Mouse (Mus musculus) midbrain, embryonic 15.5 days (tissue): ENCODE data around the gene 4930432M17Rik. TPM values are rescaled to one million over a fixed set of nuclear protein-coding genes. Genes with fewer than 3 reads are reported as not detected.
A peak's percentile ranks its signal among the peaks of the same experiment; 100 is the strongest.

Experiments used
- ATAC-seq: fragments of 200-750 bp; cut with Nextera tagmentation; replicated peaks from 2 replicates; pipeline ENCODE4 v1.8.0; 2017; ENCODE audit warnings: moderate TSS enrichment
- H3K27ac ChIP-seq: fragments of 300-500 bp; sonication (generic); 2 replicates; pipeline ENCODE4 v1.5.1; 2015; ENCODE audit warnings: mild to moderate bottlenecking, inconsistent platforms
- H3K27me3 ChIP-seq: fragments of 300-500 bp; sonication (generic); replicated peaks from 2 replicates; pipeline ENCODE4 v1.6.1; 2015; ENCODE audit warnings: inconsistent platforms
- H3K36me3 ChIP-seq: fragments of 300-500 bp; sonication (generic); replicated peaks from 2 replicates; pipeline ENCODE4 v1.6.1; 2015; ENCODE audit warnings: inconsistent platforms
- H3K4me1 ChIP-seq: fragments of 300-500 bp; sonication (generic); 2 replicates; pipeline ENCODE4 v1.6.1; 2015; ENCODE audit warnings: inconsistent platforms
- H3K4me2 ChIP-seq: fragments of 300-500 bp; sonication (generic); 2 replicates; pipeline ENCODE4 v1.6.1; 2015; ENCODE audit warnings: inconsistent platforms, mild to moderate bottlenecking, moderate library complexity
- H3K4me3 ChIP-seq: fragments of 300-500 bp; sonication (generic); 2 replicates; pipeline ENCODE4 v1.5.1; 2015; ENCODE audit warnings: mild to moderate bottlenecking, inconsistent platforms
- H3K9ac ChIP-seq: fragments of 300-500 bp; sonication (generic); 2 replicates; pipeline ENCODE4 v1.6.1; 2015; ENCODE audit warnings: mild to moderate bottlenecking, inconsistent platforms
- H3K9me3 ChIP-seq: fragments of 300-500 bp; sonication (generic); 2 replicates; pipeline ENCODE4 v1.6.1; 2016; ENCODE audit warnings: inconsistent platforms
- WGBS: fragments of 180-500 bp; shearing (Covaris S2); methylation state at CpG from one replicate; pipeline ENCODE4 v1.1.7; 2015; ENCODE audit warnings: mixed read lengths; 5-methylcytosine and 5-hydroxymethylcytosine counted together
- polyA plus RNA-seq: library from polyadenylated mRNA; unstranded; fragments of >200 nt; fragmentation: Nextera tagmentation; extraction: Ambion mirVana; gene quantifications from 2 replicates; pipeline ENCODE4 v1.2.1, GENCODE M21; 2015

The 4930432M17Rik gene
- polyA plus RNA-seq, 1 experiment from 2014 or later, result not detected

GRCm38 (mm10) chr3:121682439-121683411 is 12.2 kb downstream of the 4930432M17Rik start:
- no peaks in the 10 kb centered on the region for H3K27me3 ChIP-seq
- WGBS, result 90% methylated on average over 10 of the region's 10 CpGs
- no peak overlapping the region for H3K9ac ChIP-seq
- H3K27ac ChIP-seq, result no peak overlapping the region
- ATAC-seq, result no peak
- no peaks in the 10 kb centered on the region for H3K9me3 ChIP-seq
- H3K4me2 ChIP-seq, result no peak overlapping the region
- H3K36me3 ChIP-seq, result no peaks in the 10 kb centered on the region
- no peak overlapping the region for H3K4me3 ChIP-seq
- H3K4me1 ChIP-seq, result peaks cover 10% of the 10 kb centered on the region

GRCm38 (mm10) chr3:121684552-121684951 is 14.0 kb downstream of the 4930432M17Rik start:
- H3K4me1 ChIP-seq, result peaks cover 2% of the 10 kb centered on the region

GRCm38 (mm10) chr3:121684963-121685362 is 14.4 kb downstream of the 4930432M17Rik start:
- Histone ChIP-seq H3K27me3 (no peaks in the 10 kb centered on the region), H3K9ac (no peak overlapping the region), H3K4me3 (no peak overlapping the region), H3K4me1 (no peaks in the 10 kb centered on the region), H3K9me3 (no peaks in the 10 kb centered on the region), H3K36me3 (no peaks in the 10 kb centered on the region), H3K27ac (no peak overlapping the region), H3K4me2 (no peak overlapping the region)
- no peak for ATAC-seq
- 85% methylated on average over 4 of the region's 4 CpGs for WGBS

More at GRCm38 (mm10) chr3:121684552-121684951, 14.0 kb downstream of the 4930432M17Rik start:
- H3K9me3 ChIP-seq, result no peaks in the 10 kb centered on the region
- H3K4me2 ChIP-seq, result no peak overlapping the region
- WGBS, result 84% methylated on average over 4 of the region's 4 CpGs
- no peak overlapping the region for H3K27ac ChIP-seq
- H3K27me3 ChIP-seq, result no peaks in the 10 kb centered on the region
- no peak overlapping the region for H3K9ac ChIP-seq
- ATAC-seq, result no peak
- no peaks in the 10 kb centered on the region for H3K36me3 ChIP-seq
- H3K4me3 ChIP-seq, result no peak overlapping the region

GRCm38 (mm10) chr3:121685985-121686384 is 15.4 kb downstream of the 4930432M17Rik start:
- Histone ChIP-seq H3K36me3 (no peaks in the 10 kb centered on the region), H3K9ac (no peak overlapping the region), H3K4me2 (no peak overlapping the region), H3K9me3 (no peaks in the 10 kb centered on the region), H3K27ac (no peak overlapping the region), H3K27me3 (no peaks in the 10 kb centered on the region), H3K4me3 (no peak overlapping the region), H3K4me1 (no peaks in the 10 kb centered on the region)
- ATAC-seq, result no peak
- WGBS, result 70% methylated on average over 1 of the region's 1 CpGs

GRCm38 (mm10) chr3:121686408-121686911 is 15.9 kb downstream of the 4930432M17Rik start:
- WGBS, result 77% methylated on average over 4 of the region's 4 CpGs
- Histone ChIP-seq H3K27ac (no peak overlapping the region), H3K9me3 (no peaks in the 10 kb centered on the region), H3K4me3 (no peak overlapping the region), H3K9ac (no peak overlapping the region), H3K27me3 (no peaks in the 10 kb centered on the region), H3K4me1 (no peaks in the 10 kb centered on the region), H3K4me2 (no peak overlapping the region), H3K36me3 (no peaks in the 10 kb centered on the region)
- peak; percentile 50; the same call in 1 of the 2 replicates for ATAC-seq

- no peak overlapping the region for H3K4me3 ChIP-seq
Observed at GRCm38 (mm10) chr3:121687741-121688140, 17.2 kb downstream of the 4930432M17Rik start.

GRCm38 (mm10) chr3:121689029-121689428 is 18.5 kb downstream of the 4930432M17Rik start:
- H3K9ac ChIP-seq, result no peak overlapping the region
- 87% methylated on average over 5 of the region's 5 CpGs for WGBS
- H3K4me1 ChIP-seq, result no peaks in the 10 kb centered on the region
- H3K4me2 ChIP-seq, result no peak overlapping the region
- H3K9me3 ChIP-seq, result no peaks in the 10 kb centered on the region
- no peak overlapping the region for H3K27ac ChIP-seq
- H3K27me3 ChIP-seq, result no peaks in the 10 kb centered on the region
- no peak overlapping the region for H3K4me3 ChIP-seq
- ATAC-seq, result no peak
- H3K36me3 ChIP-seq, result no peaks in the 10 kb centered on the region

More at GRCm38 (mm10) chr3:121687741-121688140, 17.2 kb downstream of the 4930432M17Rik start:
- Histone ChIP-seq H3K9ac (no peak overlapping the region), H3K27me3 (no peaks in the 10 kb centered on the region), H3K4me1 (no peaks in the 10 kb centered on the region), H3K27ac (no peak overlapping the region), H3K36me3 (no peaks in the 10 kb centered on the region), H3K4me2 (no peak overlapping the region), H3K9me3 (no peaks in the 10 kb centered on the region)
- no peak for ATAC-seq
- WGBS, result 88% methylated on average over 3 of the region's 3 CpGs

GRCm38 (mm10) chr3:121689697-121690096 is 19.1 kb downstream of the 4930432M17Rik start:
- H3K9me3 ChIP-seq, result no peaks in the 10 kb centered on the region
- H3K4me1 ChIP-seq, result no peaks in the 10 kb centered on the region
- 90% methylated on average over 3 of the region's 3 CpGs for WGBS
- no peak overlapping the region for H3K27ac ChIP-seq
- H3K4me2 ChIP-seq, result no peak overlapping the region
- H3K9ac ChIP-seq, result no peak overlapping the region
- ATAC-seq, result no peak
- H3K4me3 ChIP-seq, result no peak overlapping the region
- H3K27me3 ChIP-seq, result no peaks in the 10 kb centered on the region
- H3K36me3 ChIP-seq, result no peaks in the 10 kb centered on the region

GRCm38 (mm10) chr3:121693001-121693730 is 22.6 kb downstream of the 4930432M17Rik start:
- no peaks in the 10 kb centered on the region for H3K4me1 ChIP-seq
- H3K27me3 ChIP-seq, result no peaks in the 10 kb centered on the region
- H3K36me3 ChIP-seq, result no peaks in the 10 kb centered on the region
- no peak overlapping the region for H3K4me2 ChIP-seq
- H3K27ac ChIP-seq, result no peak overlapping the region
- no peaks in the 10 kb centered on the region for H3K9me3 ChIP-seq
- H3K4me3 ChIP-seq, result no peak overlapping the region
- no peak for ATAC-seq
- 78% methylated on average over 13 of the region's 13 CpGs for WGBS
- H3K9ac ChIP-seq, result no peak overlapping the region

GRCm38 (mm10) chr3:121693746-121694145 is 23.2 kb downstream of the 4930432M17Rik start:
- WGBS, result 87% methylated on average over 5 of the region's 5 CpGs
- no peaks in the 10 kb centered on the region for H3K27me3 ChIP-seq
- H3K9ac ChIP-seq, result no peak overlapping the region
- H3K27ac ChIP-seq, result no peak overlapping the region
- ATAC-seq, result no peak
- no peaks in the 10 kb centered on the region for H3K4me1 ChIP-seq
- H3K9me3 ChIP-seq, result no peaks in the 10 kb centered on the region
- no peak overlapping the region for H3K4me2 ChIP-seq
- H3K36me3 ChIP-seq, result no peaks in the 10 kb centered on the region
- H3K4me3 ChIP-seq, result no peak overlapping the region

- H3K4me1 ChIP-seq, result peaks cover 28% of the 10 kb centered on the region
- H3K4me3 ChIP-seq, result no peak overlapping the region
- no peak overlapping the region for H3K4me2 ChIP-seq
- WGBS, result 86% methylated on average over 7 of the region's 7 CpGs
- no peaks in the 10 kb centered on the region for H3K36me3 ChIP-seq
- no peak for ATAC-seq
- no peaks in the 10 kb centered on the region for H3K27me3 ChIP-seq
- H3K27ac ChIP-seq, result no peak overlapping the region
- H3K9ac ChIP-seq, result no peak overlapping the region
- H3K9me3 ChIP-seq, result no peaks in the 10 kb centered on the region
Observed at GRCm38 (mm10) chr3:121697169-121697568, 26.6 kb downstream of the 4930432M17Rik start.

GRCm38 (mm10) chr3:121699401-121699800 is 28.8 kb downstream of the 4930432M17Rik start:
- Histone ChIP-seq H3K9ac (no peak overlapping the region), H3K36me3 (no peaks in the 10 kb centered on the region)
- ATAC-seq, result peak; percentile 34

More at GRCm38 (mm10) chr3:121699401-121699800, 28.8 kb downstream of the 4930432M17Rik start:
- no peaks in the 10 kb centered on the region for H3K9me3 ChIP-seq
- H3K27ac ChIP-seq, result peak overlapping the region; percentile 89
- no peak overlapping the region for H3K4me3 ChIP-seq
- peaks cover 28% of the 10 kb centered on the region for H3K4me1 ChIP-seq
- no peaks in the 10 kb centered on the region for H3K27me3 ChIP-seq
- no peak overlapping the region for H3K4me2 ChIP-seq
- 74% methylated on average over 4 of the region's 4 CpGs for WGBS
